Mouse (Mus musculus) intestine, embryonic 14.5 days (tissue): ENCODE measurements around the gene Dync2h1. TPM values are rescaled to one million over a fixed set of nuclear protein-coding genes. Genes with fewer than 3 reads are reported as not detected.

Experiments
- ATAC-seq: fragments of 200-750 bp; cut with Nextera tagmentation; replicated peaks from 2 replicates; pipeline ENCODE4 v1.8.0; 2017; ENCODE audit warnings: low read depth, moderate number of reproducible peaks, moderate TSS enrichment, moderate library complexity; ENCODE audit not compliant: low FRiP score, low TSS enrichment
- DNase-seq: peaks from one replicate; pipeline ENCODE4 v3.0.0-alpha.2; 2018; ENCODE audit warnings: low spot score
- H3K27ac ChIP-seq: fragments of 300-500 bp; sonication (generic); 2 replicates; pipeline ENCODE4 v1.5.1; 2014; ENCODE audit warnings: low read depth, mild to moderate bottlenecking, control low read depth
- H3K27me3 ChIP-seq: fragments of 300-500 bp; sonication (generic); replicated peaks from 2 replicates; pipeline ENCODE4 v1.6.1; 2014; ENCODE audit warnings: low read length, control low read depth; ENCODE audit not compliant: control insufficient read depth, insufficient read depth
- H3K36me3 ChIP-seq: fragments of 300-500 bp; sonication (generic); 2 replicates; pipeline ENCODE4 v1.6.1; 2014; ENCODE audit warnings: low read length, control low read depth; ENCODE audit not compliant: control insufficient read depth, insufficient read depth
- H3K4me1 ChIP-seq: fragments of 300-500 bp; sonication (generic); replicated peaks from 2 replicates; pipeline ENCODE4 v1.6.1; 2014; ENCODE audit warnings: low read length, control low read depth, mixed read lengths; ENCODE audit not compliant: control insufficient read depth, insufficient read depth
- H3K4me2 ChIP-seq: fragments of 300-500 bp; sonication (generic); 2 replicates; pipeline ENCODE4 v1.6.1; 2014; ENCODE audit warnings: low read length
- H3K4me3 ChIP-seq: fragments of 300-500 bp; sonication (generic); 2 replicates; pipeline ENCODE4 v1.5.1; 2014; ENCODE audit warnings: low read depth, low read length, control low read depth, mixed read lengths
- H3K9ac ChIP-seq: fragments of 300-500 bp; sonication (generic); 2 replicates; pipeline ENCODE4 v1.6.1; 2014; ENCODE audit warnings: mild to moderate bottlenecking, low read length
- H3K9me3 ChIP-seq: fragments of 300-500 bp; sonication (generic); 2 replicates; pipeline ENCODE4 v1.6.1; 2016; ENCODE audit warnings: low read length, control low read depth; ENCODE audit not compliant: control insufficient read depth
- WGBS: fragments of 180-500 bp; shearing (Covaris S2); extraction: QIAGEN DNeasy Blood & Tissue Kit; methylation state at CpG from one replicate; pipeline ENCODE4 v1.1.7; 2014; 5-methylcytosine and 5-hydroxymethylcytosine counted together
- polyA plus RNA-seq: library from polyadenylated mRNA; unstranded; fragments of >200 nt; fragmentation: Nextera tagmentation; extraction: Ambion mirVana; gene quantifications from 2 replicates; pipeline ENCODE4 v1.2.1, GENCODE M21; 2014

The Dync2h1 gene
- polyA plus RNA-seq, 1 experiment from 2014 or later = 15.3 TPM

DNA sequence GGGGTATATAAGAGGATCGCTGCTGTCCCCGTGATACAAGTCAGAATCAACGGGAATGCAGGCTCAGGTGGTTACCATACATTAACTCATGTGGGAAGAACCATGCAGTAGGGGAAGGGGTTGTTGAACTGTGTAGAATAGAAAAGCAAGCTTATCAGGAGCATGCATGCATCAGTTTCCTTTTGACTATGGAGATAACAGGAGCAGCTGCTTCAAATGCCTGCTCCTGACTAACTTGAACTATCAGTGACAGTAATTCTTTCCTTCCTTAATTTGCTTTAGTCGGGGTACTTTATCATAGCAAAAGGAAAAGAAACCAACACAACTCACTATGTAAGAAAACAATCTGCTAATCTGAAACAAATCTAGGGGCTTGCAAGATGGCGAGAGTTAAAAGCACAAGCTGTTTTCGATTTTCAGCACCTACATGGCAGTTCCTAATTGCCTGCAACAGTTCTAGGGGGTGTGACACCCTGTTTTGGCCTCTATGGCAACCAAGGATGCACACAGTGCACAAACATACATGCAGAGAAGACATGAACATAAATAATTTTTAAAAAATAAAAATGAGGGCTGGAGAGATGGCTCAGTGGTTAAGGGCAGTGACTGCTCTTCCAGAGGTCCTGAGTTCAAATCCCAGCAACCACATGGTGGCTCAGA lies 16.8 kb downstream of the Dync2h1 start:
- ATAC-seq (no peak), DNase-seq (no peak)
- Histone ChIP-seq H3K4me2 (no peak overlapping the region), H3K4me3 (no peak overlapping the region), H3K4me1 (no peaks in the 10 kb centered on the region), H3K27ac (no peak overlapping the region), H3K27me3 (no peaks in the 10 kb centered on the region), H3K9me3 (no peaks in the 10 kb centered on the region), H3K9ac (no peak overlapping the region), H3K36me3 (peaks cover 22% of the 10 kb centered on the region)
- WGBS = 91% methylated on average over 6 of the region's 6 CpGs

DNA sequence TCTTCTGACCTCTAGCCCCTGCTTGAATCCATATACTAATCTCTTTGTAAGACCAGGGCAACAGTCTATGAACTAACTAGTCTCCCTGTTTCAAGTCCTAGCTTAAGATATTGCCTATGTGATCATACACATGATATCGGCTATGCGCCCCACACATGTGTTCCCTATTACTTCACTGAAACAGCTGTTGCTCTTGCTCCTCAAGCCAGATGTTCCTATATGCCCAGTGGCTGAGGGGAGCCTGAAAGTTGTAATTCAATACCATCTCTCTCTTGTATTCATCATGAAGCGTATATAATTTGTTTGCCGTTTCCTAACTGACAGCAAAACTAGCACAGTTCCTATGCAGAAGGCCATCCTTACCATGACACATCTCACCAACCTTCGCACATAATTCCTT lies 23.6 kb downstream of the Dync2h1 start:
- no peak overlapping the region for H3K27ac ChIP-seq
- H3K9me3 ChIP-seq = no peaks in the 10 kb centered on the region
- H3K4me1 ChIP-seq = no peaks in the 10 kb centered on the region
- no peak overlapping the region for H3K4me3 ChIP-seq
- no peak overlapping the region for H3K9ac ChIP-seq
- no peak overlapping the region for H3K4me2 ChIP-seq
- ATAC-seq (no peak), DNase-seq (no peak)
- no peaks in the 10 kb centered on the region for H3K27me3 ChIP-seq
- H3K36me3 ChIP-seq = peaks cover 40% of the 10 kb centered on the region
- 98% methylated on average over 5 of the region's 5 CpGs for WGBS

DNA sequence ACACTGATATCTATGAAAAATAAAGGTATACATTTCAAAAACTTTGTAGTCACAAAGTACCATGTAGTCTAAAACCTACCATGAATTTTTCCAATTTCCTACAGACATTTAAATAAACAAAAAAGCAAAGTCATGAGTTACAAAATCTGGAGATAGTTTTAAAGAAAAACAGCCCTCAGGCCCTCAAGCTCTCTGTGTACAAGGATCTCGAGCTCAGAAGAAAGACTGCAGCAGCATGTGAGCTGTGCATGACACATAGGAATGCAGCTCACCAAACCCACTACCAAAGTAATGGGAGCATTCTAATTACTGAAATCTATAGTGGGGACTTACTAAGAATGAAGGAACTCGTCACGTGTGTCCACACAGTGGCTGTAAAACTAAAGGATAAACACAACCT lies 24.5 kb downstream of the Dync2h1 start:
- WGBS = 56% methylated on average over 3 of the region's 3 CpGs
- Histone ChIP-seq H3K4me2 (no peak overlapping the region), H3K9me3 (no peaks in the 10 kb centered on the region), H3K27ac (no peak overlapping the region), H3K9ac (no peak overlapping the region), H3K4me1 (no peaks in the 10 kb centered on the region), H3K27me3 (no peaks in the 10 kb centered on the region), H3K4me3 (no peak overlapping the region), H3K36me3 (peaks cover 45% of the 10 kb centered on the region)
- DNase-seq = no peak
- ATAC-seq = no peak

DNA sequence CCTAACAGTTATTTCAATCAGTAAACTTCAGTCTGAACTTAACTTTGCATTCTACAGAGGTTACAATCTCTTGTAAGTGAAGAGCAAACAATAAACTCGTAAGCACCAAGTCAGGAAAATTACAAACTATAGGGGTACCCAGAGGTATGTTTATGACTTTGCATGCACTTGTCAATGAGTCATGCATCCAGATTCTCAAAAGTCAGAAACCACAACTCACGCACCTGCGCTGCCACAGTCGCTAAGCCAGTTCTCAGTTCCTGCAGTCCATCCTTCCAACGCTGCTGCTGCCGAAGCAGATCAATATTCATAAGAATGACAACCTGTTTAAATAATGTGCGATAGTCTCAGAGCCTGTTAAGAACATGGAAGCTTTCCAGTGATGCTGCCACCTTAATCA lies 25.6 kb downstream of the Dync2h1 start:
- Histone ChIP-seq H3K4me1 (no peaks in the 10 kb centered on the region), H3K9me3 (no peaks in the 10 kb centered on the region), H3K27me3 (no peaks in the 10 kb centered on the region), H3K4me2 (no peak overlapping the region), H3K4me3 (no peak overlapping the region), H3K27ac (no peak overlapping the region), H3K36me3 (peaks cover 50% of the 10 kb centered on the region), H3K9ac (no peak overlapping the region)
- no peak for ATAC-seq
- no peak for DNase-seq
- 83% methylated on average over 7 of the region's 7 CpGs for WGBS

DNA sequence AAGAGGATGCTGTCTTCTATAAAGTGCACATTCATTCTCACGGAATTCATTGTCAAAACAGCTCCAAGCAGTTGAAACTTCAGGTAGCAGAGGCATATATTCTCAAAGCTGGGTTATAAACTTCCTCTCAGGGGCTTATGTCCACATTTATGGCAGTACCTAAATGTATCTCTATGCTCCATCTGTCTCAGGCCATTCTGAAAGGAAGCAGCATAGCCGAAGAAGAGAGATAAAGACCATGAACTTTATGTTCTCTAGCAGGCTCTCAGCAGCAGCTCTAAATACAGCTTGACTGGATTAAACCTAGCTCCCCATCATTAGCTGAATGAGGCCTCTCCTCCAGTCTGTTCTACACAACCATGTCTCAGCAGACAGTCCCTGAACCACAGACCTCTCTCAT lies 29.9 kb downstream of the Dync2h1 start:
- Histone ChIP-seq H3K4me1 (no peaks in the 10 kb centered on the region), H3K9ac (no peak overlapping the region), H3K4me3 (no peak overlapping the region), H3K27ac (no peak overlapping the region), H3K4me2 (no peak overlapping the region), H3K9me3 (no peaks in the 10 kb centered on the region), H3K27me3 (no peaks in the 10 kb centered on the region), H3K36me3 (peaks cover 27% of the 10 kb centered on the region)
- no peak for DNase-seq
- ATAC-seq = no peak
- WGBS = 90% methylated on average over 2 of the region's 2 CpGs

DNA sequence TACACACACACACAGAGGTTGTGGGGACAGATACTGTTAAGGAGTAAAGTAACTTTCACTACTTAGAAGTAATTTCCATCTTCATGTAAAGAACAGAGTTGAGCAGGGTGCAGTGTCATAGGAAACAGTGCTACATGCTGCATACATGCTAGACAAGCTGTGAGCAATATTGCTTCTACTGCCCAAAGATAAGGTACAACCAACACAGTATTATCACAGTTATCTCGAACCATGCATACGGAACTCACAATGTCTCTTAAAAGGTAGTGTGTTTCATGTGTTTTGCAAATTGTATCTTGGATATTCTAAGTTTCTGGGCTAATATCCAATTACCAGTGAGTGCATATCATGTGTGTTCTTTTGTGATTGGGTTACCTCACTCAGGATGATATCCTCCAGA lies 61.4 kb downstream of the Dync2h1 start:
- DNase-seq (no peak), ATAC-seq (no peak)
- no peaks in the 10 kb centered on the region for H3K27me3 ChIP-seq
- no peaks in the 10 kb centered on the region for H3K4me1 ChIP-seq
- no peak overlapping the region for H3K4me2 ChIP-seq
- no peak overlapping the region for H3K27ac ChIP-seq
- no peak overlapping the region for H3K4me3 ChIP-seq
- H3K9me3 ChIP-seq = no peaks in the 10 kb centered on the region
- H3K36me3 ChIP-seq = peaks cover 7% of the 10 kb centered on the region; the same call in 1 of the 2 replicates
- no peak overlapping the region for H3K9ac ChIP-seq
- 90% methylated on average over 2 of the region's 2 CpGs for WGBS

DNA sequence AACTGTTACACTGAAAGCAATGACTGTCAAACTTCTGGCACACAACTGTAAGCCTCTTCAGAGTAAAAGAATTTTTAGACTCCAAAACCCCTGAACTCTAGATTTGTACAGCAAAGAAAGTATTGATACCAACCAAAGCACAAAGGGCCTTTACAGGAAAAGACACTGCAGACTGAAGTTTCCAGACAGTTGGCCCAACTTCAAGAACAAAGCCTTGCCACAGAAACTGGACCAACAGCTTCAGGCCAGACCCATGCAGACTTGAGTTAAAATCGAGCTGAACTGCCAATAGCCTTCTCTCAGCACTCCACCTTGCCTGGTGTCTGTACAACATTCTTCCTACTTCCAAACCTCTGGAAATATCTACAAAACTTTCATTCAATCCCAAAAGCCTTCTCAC lies 74.1 kb downstream of the Dync2h1 start:
- no peak overlapping the region for H3K4me3 ChIP-seq
- H3K9ac ChIP-seq = no peak overlapping the region
- H3K27ac ChIP-seq = no peak overlapping the region
- H3K36me3 ChIP-seq = peaks cover 7% of the 10 kb centered on the region; the same call in 1 of the 2 replicates
- no peak overlapping the region for H3K4me2 ChIP-seq
- 75% methylated on average over 1 of the region's 1 CpGs for WGBS
- no peaks in the 10 kb centered on the region for H3K4me1 ChIP-seq
- ATAC-seq (no peak), DNase-seq (no peak)
- H3K27me3 ChIP-seq = no peaks in the 10 kb centered on the region
- no peaks in the 10 kb centered on the region for H3K9me3 ChIP-seq

DNA sequence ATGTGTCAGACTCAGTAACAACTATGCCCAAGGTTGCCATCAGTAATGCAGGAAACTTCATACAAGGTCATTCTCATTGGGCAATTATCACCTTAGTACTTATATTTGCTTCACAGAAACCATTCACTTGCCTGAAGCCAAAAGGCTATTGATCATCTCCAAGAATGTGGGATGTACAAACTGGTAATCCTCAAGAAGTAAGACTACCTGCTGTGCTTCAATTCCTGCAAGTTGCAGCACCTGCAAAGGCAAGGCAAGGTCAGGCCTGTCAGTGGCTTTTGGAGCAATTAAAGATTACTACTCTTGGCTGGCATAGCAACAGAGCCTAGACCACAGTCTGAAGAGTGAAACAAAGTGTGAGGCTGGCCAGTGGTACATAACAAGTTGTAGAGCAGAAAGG lies 82.9 kb downstream of the Dync2h1 start:
- Histone ChIP-seq H3K4me2 (no peak overlapping the region), H3K4me1 (no peaks in the 10 kb centered on the region), H3K9ac (no peak overlapping the region), H3K36me3 (peaks cover 13% of the 10 kb centered on the region), H3K27me3 (no peaks in the 10 kb centered on the region), H3K27ac (no peak overlapping the region), H3K9me3 (no peaks in the 10 kb centered on the region), H3K4me3 (no peak overlapping the region)
- DNase-seq = no peak
- no peak for ATAC-seq

DNA sequence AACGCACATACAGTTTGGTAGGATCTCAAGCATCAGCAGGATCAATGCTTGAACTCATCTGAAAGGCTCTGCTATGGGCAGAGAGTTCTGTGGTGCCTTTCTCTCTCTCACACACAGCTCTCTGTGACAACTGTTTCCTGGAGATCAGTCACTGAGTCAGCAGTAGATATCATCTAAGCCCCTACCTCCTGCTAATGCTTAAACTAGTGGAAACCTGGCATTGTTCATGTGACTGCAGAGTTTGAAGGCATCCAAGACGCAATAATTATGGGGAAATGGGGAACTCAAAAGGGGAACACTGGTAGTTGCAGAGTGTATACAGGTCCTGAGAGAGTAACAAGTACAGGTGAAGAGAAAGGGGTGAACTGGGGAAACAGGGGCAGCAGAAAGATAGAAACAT lies 109.6 kb downstream of the Dync2h1 start:
- H3K9ac ChIP-seq = no peak overlapping the region
- H3K27me3 ChIP-seq = no peaks in the 10 kb centered on the region
- H3K4me3 ChIP-seq = no peak overlapping the region
- no peak overlapping the region for H3K4me2 ChIP-seq
- H3K36me3 ChIP-seq = peaks cover 23% of the 10 kb centered on the region; the same call in 1 of the 2 replicates
- no peak overlapping the region for H3K27ac ChIP-seq
- no peaks in the 10 kb centered on the region for H3K9me3 ChIP-seq
- DNase-seq (no peak), ATAC-seq (no peak)
- WGBS = 89% methylated on average over 2 of the region's 2 CpGs
- no peaks in the 10 kb centered on the region for H3K4me1 ChIP-seq
